Mouse (Mus musculus): ENCODE measurements around the gene Cyp2d9.

GRCm38 (mm10) chr15:82437975-82438617, 4.9 kb downstream of the Cyp2d9 start:
- TF ChIP-seq CTCF (IDR thresholded peaks at IDR 0.05; ENCODE audit: borderline replicate concordance, extremely low read depth, insufficient read depth, insufficient read length), result no peak
- no peak for TF ChIP-seq POLR2A (IDR thresholded peaks at IDR 0.05; ENCODE audit: borderline replicate concordance, extremely low read depth, insufficient read depth, insufficient read length, poor library complexity, severe bottlenecking)
